Mouse (Mus musculus) regulatory T cell (primary cell): Measurements from ENCODE around the gene Unc93b1.

ENCODE experiments used
- in situ Hi-C: fragments of 300-600 bp; cut with MboI, MseI; formaldehyde crosslinking; loops from one replicate; pipeline ENCODE4 v1.15.1; 2025; ENCODE audit warnings: high pct_unique_total_duplicates

Unc93b1 gene

GRCm38 (mm10) chr19:3980309-3980708 is 45.3 kb downstream of the Unc93b1 start:
- in situ Hi-C loops: no loop called here

GRCm38 (mm10) chr19:3980917-3981316 is 45.9 kb downstream of the Unc93b1 start:
- in situ Hi-C loops: no loop called here

DNA sequence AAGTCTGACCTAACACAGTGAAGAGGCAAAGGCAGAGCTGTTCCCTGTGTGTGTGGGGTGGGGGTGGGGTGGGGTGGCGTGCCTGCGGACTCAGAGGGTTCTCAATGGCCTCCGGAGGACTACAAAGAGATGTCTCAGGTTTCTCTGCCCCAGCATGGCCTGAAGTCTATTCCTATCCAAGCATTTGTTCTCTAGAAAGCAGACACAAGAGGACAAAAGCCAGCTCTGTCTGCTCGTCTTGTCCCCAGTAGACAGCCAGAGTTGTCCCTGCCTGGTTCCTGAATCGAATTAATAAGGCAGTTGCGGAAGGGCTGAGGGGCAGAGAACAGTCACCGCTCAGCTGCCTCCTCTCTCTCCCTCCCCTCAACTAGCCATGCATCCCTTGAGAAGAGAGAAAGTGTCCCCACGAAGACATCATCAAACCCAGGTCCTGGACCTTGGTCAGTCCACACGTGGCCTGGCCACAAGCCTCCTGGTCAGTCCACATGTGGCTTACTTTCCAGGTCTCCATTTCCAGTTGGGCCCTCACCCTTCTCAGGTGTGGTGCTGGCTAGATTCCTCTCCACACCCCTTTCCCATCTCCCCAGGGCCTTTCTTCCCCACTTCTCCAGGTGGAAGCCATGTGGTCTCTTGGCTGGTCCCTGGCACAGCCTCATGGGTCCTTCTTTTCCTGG is 48.7 kb downstream of the Unc93b1 start:
- in situ Hi-C loops: no loop called here

DNA sequence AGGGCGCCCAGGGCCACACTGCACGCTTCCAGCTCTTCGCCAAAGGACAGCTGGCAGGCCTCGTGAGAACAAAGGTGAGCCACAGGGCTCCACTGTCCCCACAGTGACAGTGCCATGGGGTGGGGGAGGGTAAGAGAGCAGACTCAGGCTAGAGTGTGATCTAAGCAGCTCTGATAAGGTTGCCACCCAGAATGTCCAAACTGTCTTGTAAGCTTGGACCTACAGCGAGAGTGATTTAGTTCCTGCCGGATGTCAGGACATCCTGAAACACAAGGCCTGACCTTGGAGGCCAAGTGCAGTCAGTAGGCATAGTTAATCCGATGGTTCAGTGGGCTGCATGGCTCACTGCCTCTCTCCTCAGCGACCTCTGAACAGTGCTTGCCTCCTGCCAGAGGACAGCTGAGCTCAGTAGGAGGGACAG is 50.3 kb downstream of the Unc93b1 start:
- in situ Hi-C loops: no loop called here

- in situ Hi-C loops: no loop called here
Observed at GRCm38 (mm10) chr19:3986334-3986733, 51.3 kb downstream of the Unc93b1 start, which contains the start of gene Acy3. Gene Acy3 (plus strand): TSS chr19:3986570.

GRCm38 (mm10) chr19:3988066-3988465 is 53.1 kb downstream of the Unc93b1 start:
- in situ Hi-C loops: no loop called here

GRCm38 (mm10) chr19:3988750-3989149 is 53.8 kb downstream of the Unc93b1 start:
- in situ Hi-C loops: no loop called here

- in situ Hi-C loops: no loop called here
Observed at GRCm38 (mm10) chr19:3990804-3991203, 55.8 kb downstream of the Unc93b1 start.

DNA sequence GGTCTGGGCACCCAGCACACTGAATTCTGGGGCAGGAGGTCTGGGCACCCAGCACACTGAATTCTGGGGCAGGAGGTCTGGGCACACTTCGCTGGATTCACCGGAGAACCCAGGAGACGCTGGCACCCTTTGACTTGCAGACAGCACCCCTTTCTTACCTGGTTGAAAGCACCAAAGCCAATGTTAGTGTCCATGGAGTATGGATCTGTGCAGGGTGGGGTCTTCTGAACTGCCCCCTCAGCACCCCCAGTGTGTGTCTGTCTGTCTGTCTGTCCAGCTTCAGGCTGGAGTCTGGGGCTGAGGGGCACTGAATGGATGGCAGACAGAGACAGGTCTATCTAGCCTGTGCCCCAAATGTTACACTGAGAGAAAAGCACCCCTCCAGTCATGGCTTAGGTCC is 56.6 kb downstream of the Unc93b1 start:
- in situ Hi-C loops: no loop called here

- in situ Hi-C loops: no loop called here
Observed at GRCm38 (mm10) chr19:3991966-3992365, 57.0 kb downstream of the Unc93b1 start.

GRCm38 (mm10) chr19:3992416-3992815 is 57.4 kb downstream of the Unc93b1 start, which contains the start of gene Tbx10:
Gene Tbx10 (plus strand): TSS chr19:3992752.
- in situ Hi-C loops: no loop called here

DNA sequence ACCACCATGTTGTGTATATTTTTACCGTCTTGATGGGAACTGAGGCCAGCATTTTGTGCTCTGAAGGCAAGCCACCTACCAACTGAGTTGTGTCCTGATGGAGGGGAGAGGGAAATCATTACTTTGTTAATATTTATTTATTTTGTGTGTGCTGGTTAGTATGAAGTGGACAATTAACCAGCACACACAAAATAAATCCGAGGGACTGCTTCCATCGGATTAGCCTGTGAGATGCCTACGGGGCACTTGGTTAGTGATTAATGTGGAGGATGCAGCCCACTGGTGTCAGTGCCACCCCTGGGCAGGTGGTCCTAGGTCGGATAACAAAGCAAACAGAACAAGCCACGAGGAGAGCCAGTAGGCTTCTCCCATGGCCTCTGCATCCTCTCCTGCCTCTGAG is 59.9 kb downstream of the Unc93b1 start:
- in situ Hi-C loops: no loop called here

DNA sequence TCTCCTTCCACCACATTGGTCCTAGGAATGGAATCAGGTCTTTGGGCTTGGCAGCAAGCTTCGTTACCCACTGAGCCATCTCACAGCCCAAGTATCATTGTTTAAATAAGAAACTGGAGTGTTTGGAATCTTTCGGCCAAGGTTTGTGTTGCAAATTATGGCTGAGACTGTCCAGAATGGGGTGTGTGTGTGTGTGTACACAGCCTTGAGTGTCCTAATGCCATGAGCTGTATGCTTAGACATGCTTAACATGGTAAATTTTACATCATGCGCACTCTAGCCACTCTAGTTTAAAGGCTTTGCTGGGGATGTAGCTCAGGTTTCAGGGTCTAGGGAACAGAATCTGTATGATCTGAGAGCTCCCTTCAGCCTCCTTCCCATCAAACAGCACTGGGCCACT is 60.5 kb downstream of the Unc93b1 start:
- in situ Hi-C loops: no loop called here

DNA sequence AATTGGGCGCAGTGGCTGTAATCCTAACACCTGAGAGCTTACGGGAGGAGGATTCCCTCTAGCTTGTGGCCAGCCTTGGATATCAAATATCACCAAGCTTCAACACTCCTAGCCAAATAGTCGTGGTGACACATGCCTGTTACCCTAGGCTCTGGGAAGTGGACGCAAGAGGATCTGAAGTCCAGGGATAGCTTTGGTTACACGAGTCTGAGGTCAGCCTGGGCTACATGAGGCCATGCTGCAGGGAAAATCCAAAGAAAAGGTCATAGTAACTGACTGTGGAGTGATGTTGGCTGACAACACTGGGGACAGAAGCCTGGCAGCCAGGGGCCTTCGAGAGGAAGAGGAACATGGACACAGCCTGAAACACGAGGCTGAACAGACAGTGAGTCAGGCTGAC is 61.1 kb downstream of the Unc93b1 start:
- in situ Hi-C loops: no loop called here

GRCm38 (mm10) chr19:3996747-3997146 is 61.8 kb downstream of the Unc93b1 start:
- in situ Hi-C loops: no loop called here

DNA sequence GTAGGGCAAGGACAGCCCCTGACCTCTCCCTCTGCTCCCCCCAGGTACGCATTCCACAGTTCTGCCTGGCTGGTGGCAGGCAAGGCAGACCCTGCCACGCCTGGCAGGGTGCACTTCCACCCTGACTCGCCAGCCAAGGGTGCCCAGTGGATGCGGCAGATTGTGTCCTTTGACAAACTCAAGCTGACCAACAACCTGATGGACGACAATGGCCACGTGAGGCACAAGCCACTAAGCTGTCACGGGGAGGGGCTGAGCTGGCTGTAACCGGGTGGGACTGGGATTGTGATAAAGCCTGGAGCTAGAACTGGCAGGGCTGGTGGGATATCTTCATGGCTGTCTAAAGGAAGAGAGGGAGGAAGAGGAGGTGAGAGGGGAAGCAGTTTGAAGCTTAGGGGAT is 62.2 kb downstream of the Unc93b1 start:
- in situ Hi-C loops: no loop called here

DNA sequence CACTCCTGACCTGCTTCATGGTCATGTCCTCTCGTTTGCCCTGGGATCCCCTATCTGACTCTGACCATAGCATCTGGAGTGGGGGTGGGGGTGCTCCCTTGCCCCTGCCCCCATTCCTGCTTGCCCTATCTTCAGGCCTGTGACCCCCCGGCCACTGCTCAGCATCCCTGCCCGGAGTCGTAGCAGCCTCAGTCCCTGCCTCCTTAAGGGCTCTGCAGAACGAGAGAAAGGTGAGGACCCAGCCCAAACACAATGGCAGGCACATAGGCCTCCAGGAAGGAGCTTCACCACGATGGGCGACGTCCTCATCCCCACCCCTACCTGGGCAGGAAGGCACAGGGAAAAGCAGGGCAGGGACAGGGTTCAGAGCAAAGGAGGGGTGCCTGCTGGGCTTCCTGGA is 63.3 kb downstream of the Unc93b1 start:
- in situ Hi-C loops: no loop called here
